Mouse (Mus musculus) embryonic facial prominence, embryonic 15.5 days (tissue): ENCODE measurements around the gene Lrrc8d. TPM values are rescaled to one million over a fixed set of nuclear protein-coding genes. Genes with fewer than 3 reads are reported as not detected.

ENCODE experiments used
- ATAC-seq: fragments of 200-750 bp; cut with Nextera tagmentation; 2 replicates; pipeline ENCODE4 v1.8.0; 2017; ENCODE audit warnings: low read depth, moderate TSS enrichment; ENCODE audit not compliant: insufficient number of reproducible peaks, low FRiP score, low TSS enrichment
- H3K27ac ChIP-seq: fragments of 300-500 bp; sonication (generic); replicated peaks from 2 replicates; pipeline ENCODE4 v1.5.1; 2015; ENCODE audit warnings: mild to moderate bottlenecking, inconsistent platforms
- H3K27me3 ChIP-seq: fragments of 300-500 bp; sonication (generic); 2 replicates; pipeline ENCODE4 v1.6.1; 2015; ENCODE audit warnings: inconsistent platforms
- H3K36me3 ChIP-seq: fragments of 300-500 bp; sonication (generic); 2 replicates; pipeline ENCODE4 v1.6.1; 2015; ENCODE audit warnings: mild to moderate bottlenecking, inconsistent platforms
- H3K4me1 ChIP-seq: fragments of 300-500 bp; sonication (generic); 2 replicates; pipeline ENCODE4 v1.6.1; 2015; ENCODE audit warnings: inconsistent platforms
- H3K4me2 ChIP-seq: fragments of 300-500 bp; sonication (generic); replicated peaks from 2 replicates; pipeline ENCODE4 v1.6.1; 2015; ENCODE audit warnings: mild to moderate bottlenecking, inconsistent platforms
- H3K4me3 ChIP-seq: fragments of 300-500 bp; sonication (generic); replicated peaks from 2 replicates; pipeline ENCODE4 v1.5.1; 2015; ENCODE audit warnings: mild to moderate bottlenecking, inconsistent platforms
- H3K9ac ChIP-seq: fragments of 300-500 bp; sonication (generic); 2 replicates; pipeline ENCODE4 v1.6.1; 2015; ENCODE audit warnings: inconsistent platforms
- H3K9me3 ChIP-seq: fragments of 300-500 bp; sonication (generic); replicated peaks from 2 replicates; pipeline ENCODE4 v1.6.1; 2016; ENCODE audit warnings: inconsistent platforms
- WGBS: fragments of 180-500 bp; shearing (Covaris S2); methylation state at CpG from one replicate; pipeline ENCODE4 v1.1.7; 2015; 5-methylcytosine and 5-hydroxymethylcytosine counted together
- polyA plus RNA-seq: library from polyadenylated mRNA; unstranded; fragments of >200 nt; fragmentation: Nextera tagmentation; extraction: Ambion mirVana; gene quantifications from 2 replicates; pipeline ENCODE4 v1.2.1, GENCODE M21; 2015

The Lrrc8d gene
- polyA plus RNA-seq, result 15.9 and 17.7 TPM in 2 replicates

- H3K4me3 ChIP-seq, result peak within 1 kb of the TSS; percentile 84
- H3K36me3 ChIP-seq, result no peaks in the 10 kb centered on the region
- peak; percentile 89 for ATAC-seq
- WGBS, result 2% methylated on average over 60 of the region's 60 CpGs
- H3K9me3 ChIP-seq, result no peaks in the 10 kb centered on the region
- peaks cover 35% of the 10 kb centered on the region for H3K4me1 ChIP-seq
- H3K4me2 ChIP-seq, result peak within 1 kb of the TSS; percentile 95
- peak within 1 kb of the TSS; percentile 82 for H3K9ac ChIP-seq
- peak within 1 kb of the TSS; percentile 89 for H3K27ac ChIP-seq
- no peaks in the 10 kb centered on the region for H3K27me3 ChIP-seq
Observed at GRCm38 (mm10) chr5:105699141-105700069, at the start of gene Lrrc8d. Gene Lrrc8d (plus strand): TSS chr5:105699969.

- no peak overlapping the region for H3K9ac ChIP-seq
- ATAC-seq, result no peak
- H3K4me1 ChIP-seq, result peaks cover 15% of the 10 kb centered on the region
- H3K4me3 ChIP-seq, result no peak overlapping the region
- no peak overlapping the region for H3K27ac ChIP-seq
- no peaks in the 10 kb centered on the region for H3K36me3 ChIP-seq
- 85% methylated on average over 8 of the region's 8 CpGs for WGBS
- no peaks in the 10 kb centered on the region for H3K9me3 ChIP-seq
- H3K27me3 ChIP-seq, result no peaks in the 10 kb centered on the region
- no peak overlapping the region for H3K4me2 ChIP-seq
Observed at GRCm38 (mm10) chr5:105650728-105651479, 48.9 kb upstream of the Lrrc8d start.

- Histone ChIP-seq H3K27ac (no peak overlapping the region), H3K4me2 (no peak overlapping the region), H3K4me3 (no peak overlapping the region), H3K27me3 (no peaks in the 10 kb centered on the region), H3K9ac (no peak overlapping the region), H3K36me3 (no peaks in the 10 kb centered on the region), H3K9me3 (no peaks in the 10 kb centered on the region), H3K4me1 (peaks cover 15% of the 10 kb centered on the region)
- WGBS, result 50% methylated on average over 11 of the region's 11 CpGs
- no peak for ATAC-seq
Observed at GRCm38 (mm10) chr5:105651561-105651991, 48.2 kb upstream of the Lrrc8d start.

GRCm38 (mm10) chr5:105654237-105655063 lies 45.3 kb upstream of the Lrrc8d start:
- no peaks in the 10 kb centered on the region for H3K36me3 ChIP-seq
- 0 out of 2 replicates have a peak overlapping the region, but pooled peaks have one; percentile 10 for H3K9ac ChIP-seq
- WGBS, result 21% methylated on average over 15 of the region's 15 CpGs
- peaks cover 4% of the 10 kb centered on the region; the same call in 1 of the 2 replicates for H3K4me1 ChIP-seq
- no peaks in the 10 kb centered on the region for H3K27me3 ChIP-seq
- H3K4me3 ChIP-seq, result no peak overlapping the region
- ATAC-seq, result no peak
- no peaks in the 10 kb centered on the region for H3K9me3 ChIP-seq
- H3K27ac ChIP-seq, result no peak overlapping the region
- H3K4me2 ChIP-seq, result 0 out of 2 replicates have a peak overlapping the region, but pooled peaks have one; percentile 21

GRCm38 (mm10) chr5:105655100-105655734 lies 44.6 kb upstream of the Lrrc8d start:
- 60% methylated on average over 12 of the region's 12 CpGs for WGBS
- Histone ChIP-seq H3K4me2 (no peak overlapping the region), H3K27ac (no peak overlapping the region), H3K4me3 (no peak overlapping the region), H3K27me3 (no peaks in the 10 kb centered on the region), H3K36me3 (no peaks in the 10 kb centered on the region), H3K9ac (no peak overlapping the region), H3K9me3 (no peaks in the 10 kb centered on the region), H3K4me1 (peaks cover 4% of the 10 kb centered on the region; the same call in 1 of the 2 replicates)
- no peak for ATAC-seq

- Histone ChIP-seq H3K27me3 (no peaks in the 10 kb centered on the region), H3K4me1 (no peaks in the 10 kb centered on the region), H3K4me3 (no peak overlapping the region), H3K36me3 (no peaks in the 10 kb centered on the region), H3K27ac (no peak overlapping the region), H3K4me2 (no peak overlapping the region), H3K9me3 (no peaks in the 10 kb centered on the region), H3K9ac (no peak overlapping the region)
- WGBS, result 84% methylated on average over 5 of the region's 5 CpGs
- ATAC-seq, result no peak
Observed at GRCm38 (mm10) chr5:105661894-105662293, 37.9 kb upstream of the Lrrc8d start.

DNA sequence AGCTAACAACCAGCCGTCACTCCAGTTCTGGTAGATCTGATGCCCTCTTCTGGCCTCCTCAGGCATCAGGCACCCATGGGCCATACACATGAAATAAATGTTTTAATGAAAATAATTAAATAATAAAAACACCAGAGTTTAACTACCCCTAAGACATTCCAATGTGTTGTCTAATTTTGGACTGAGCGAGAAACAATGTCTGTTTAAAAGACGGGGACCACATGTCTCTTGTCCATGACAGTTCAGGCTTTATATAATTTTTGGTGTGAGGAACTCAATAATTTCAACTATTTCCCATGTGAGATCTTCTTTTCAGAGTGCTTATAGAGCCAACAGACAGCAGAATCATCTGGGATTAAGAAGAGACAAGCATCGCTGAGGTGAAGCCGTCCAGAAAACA lies 32.8 kb upstream of the Lrrc8d start:
- no peaks in the 10 kb centered on the region for H3K4me1 ChIP-seq

DNA sequence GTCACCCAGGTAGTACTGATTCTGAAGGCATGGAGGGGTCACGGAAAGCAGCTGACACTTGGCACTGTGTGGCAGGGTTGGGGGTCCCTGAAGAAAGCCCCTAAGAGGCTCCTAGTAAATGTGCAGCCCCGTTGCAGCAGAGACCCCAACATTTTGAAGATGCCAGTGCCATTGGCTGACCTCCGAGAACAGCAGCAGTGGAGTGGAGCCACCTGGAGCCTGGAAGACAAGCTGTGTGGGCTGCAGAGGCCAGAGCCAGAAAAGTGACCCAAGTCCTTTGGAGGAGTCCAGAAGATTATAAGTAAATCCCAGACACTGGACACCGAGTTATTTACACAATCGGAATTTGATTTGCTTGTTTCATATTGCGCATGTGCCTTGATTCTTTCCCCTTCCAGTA lies 32.4 kb upstream of the Lrrc8d start:
- Histone ChIP-seq H3K4me1 (no peaks in the 10 kb centered on the region), H3K27ac (no peak overlapping the region), H3K9me3 (no peaks in the 10 kb centered on the region), H3K9ac (no peak overlapping the region), H3K27me3 (no peaks in the 10 kb centered on the region), H3K4me3 (no peak overlapping the region), H3K4me2 (no peak overlapping the region), H3K36me3 (no peaks in the 10 kb centered on the region)
- 83% methylated on average over 6 of the region's 6 CpGs for WGBS
- no peak for ATAC-seq

More for the DNA sequence above, 32.8 kb upstream of the Lrrc8d start:
- ATAC-seq, result no peak
- H3K9me3 ChIP-seq, result no peaks in the 10 kb centered on the region
- H3K27ac ChIP-seq, result no peak overlapping the region
- no peaks in the 10 kb centered on the region for H3K36me3 ChIP-seq
- no peak overlapping the region for H3K4me3 ChIP-seq
- no peak overlapping the region for H3K9ac ChIP-seq
- 83% methylated on average over 5 of the region's 5 CpGs for WGBS
- H3K27me3 ChIP-seq, result no peaks in the 10 kb centered on the region
- H3K4me2 ChIP-seq, result no peak overlapping the region

- no peaks in the 10 kb centered on the region for H3K9me3 ChIP-seq
- ATAC-seq, result no peak
- H3K9ac ChIP-seq, result no peak overlapping the region
- no peak overlapping the region for H3K4me3 ChIP-seq
- WGBS, result 87% methylated on average over 2 of the region's 2 CpGs
- no peaks in the 10 kb centered on the region for H3K27me3 ChIP-seq
- H3K36me3 ChIP-seq, result no peaks in the 10 kb centered on the region
- no peak overlapping the region for H3K4me2 ChIP-seq
- H3K27ac ChIP-seq, result no peak overlapping the region
- H3K4me1 ChIP-seq, result no peaks in the 10 kb centered on the region
Observed at GRCm38 (mm10) chr5:105669086-105669485, 30.7 kb upstream of the Lrrc8d start.

DNA sequence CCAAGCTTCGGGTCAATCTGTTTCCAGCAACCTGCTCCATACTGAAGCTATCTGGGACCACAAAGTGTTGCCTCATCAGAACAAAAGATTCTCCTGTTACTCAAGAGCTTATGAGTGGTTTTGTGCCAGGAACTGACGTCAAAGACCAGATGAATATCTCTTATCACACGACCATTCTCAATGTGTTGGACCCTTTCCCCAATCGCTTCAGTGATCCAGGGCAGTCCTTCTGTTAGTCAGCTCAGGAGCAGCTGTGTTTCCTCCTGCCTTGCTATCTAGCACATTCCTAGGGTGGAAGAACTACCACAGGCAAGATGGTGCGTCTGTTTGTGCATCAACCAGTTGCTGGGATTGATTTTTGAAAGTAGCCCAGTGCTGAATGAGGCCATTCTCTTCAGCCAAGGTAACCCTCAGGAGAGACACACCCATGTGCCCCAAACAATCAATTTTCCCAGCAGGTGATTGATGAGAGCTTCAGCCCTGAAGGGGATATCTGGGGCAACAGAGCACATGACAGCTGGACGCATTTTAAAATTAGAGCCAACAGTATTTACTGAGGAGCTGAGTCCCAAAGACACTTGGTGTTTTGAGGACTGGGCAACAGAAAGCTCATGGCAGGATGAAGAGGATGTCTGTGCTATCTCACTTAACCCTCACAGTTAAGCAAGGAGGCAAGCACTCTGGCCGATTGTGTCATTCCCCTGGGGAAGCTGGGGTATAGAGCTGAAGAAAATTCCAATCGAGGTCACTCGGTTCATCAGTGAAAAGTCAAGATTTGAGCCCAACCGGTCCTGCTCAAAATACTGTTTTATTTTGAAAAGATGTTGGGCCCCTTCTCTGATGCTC lies 30.0 kb upstream of the Lrrc8d start:
- H3K36me3 ChIP-seq, result no peaks in the 10 kb centered on the region
- H3K27me3 ChIP-seq, result no peaks in the 10 kb centered on the region
- no peak overlapping the region for H3K27ac ChIP-seq
- WGBS, result 52% methylated on average over 10 of the region's 10 CpGs
- H3K4me3 ChIP-seq, result no peak overlapping the region
- H3K4me1 ChIP-seq, result peaks cover 3% of the 10 kb centered on the region; the same call in 1 of the 2 replicates
- no peak overlapping the region for H3K9ac ChIP-seq
- ATAC-seq, result no peak
- no peak overlapping the region for H3K4me2 ChIP-seq
- no peaks in the 10 kb centered on the region for H3K9me3 ChIP-seq
